Mouse (Mus musculus): ENCODE measurements around the gene Hoxc4. TPM values are rescaled to one million over a fixed set of nuclear protein-coding genes. Genes with fewer than 3 reads are reported as not detected.

Gene Hoxc4
- total RNA-seq (2021) = 1 to 10 TPM; 6.1 to 9.2 TPM
- long read RNA-seq, experiment 1, partial matches to known transcripts = 2 of 4 reads
- long read RNA-seq, experiment 1, other reads (novel, unspliced or antisense) = 0 of 4 reads
- long read RNA-seq, experiment 2, partial matches to known transcripts = 0 of 2 reads
- long read RNA-seq, experiment 2, other reads (novel, unspliced or antisense) = 1 of 2 reads

DNA sequence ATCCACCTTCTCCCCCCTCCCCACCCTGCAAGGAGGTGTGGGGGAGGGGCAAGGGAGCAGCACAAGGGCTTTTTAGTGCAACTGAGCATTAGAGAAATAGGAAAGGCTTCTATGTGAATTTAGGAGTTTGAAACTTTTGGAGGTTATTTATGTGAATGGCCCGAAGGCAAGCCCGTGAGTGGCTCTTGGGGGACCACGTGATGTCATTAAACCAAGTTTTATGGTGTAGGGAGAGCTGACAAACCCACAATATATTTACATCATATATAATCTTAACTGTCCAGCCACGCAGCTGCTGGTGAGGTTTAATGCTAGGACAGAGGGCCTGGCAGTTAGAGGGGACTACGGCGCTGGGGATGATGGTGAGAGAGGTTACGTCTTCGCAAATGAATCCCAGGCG, at the start of gene Hoxc4:
Gene Hoxc4, plus strand, starts transcription at position 299 of the 400 bp plus-strand sequence.
- no peak for DNase-seq

DNA sequence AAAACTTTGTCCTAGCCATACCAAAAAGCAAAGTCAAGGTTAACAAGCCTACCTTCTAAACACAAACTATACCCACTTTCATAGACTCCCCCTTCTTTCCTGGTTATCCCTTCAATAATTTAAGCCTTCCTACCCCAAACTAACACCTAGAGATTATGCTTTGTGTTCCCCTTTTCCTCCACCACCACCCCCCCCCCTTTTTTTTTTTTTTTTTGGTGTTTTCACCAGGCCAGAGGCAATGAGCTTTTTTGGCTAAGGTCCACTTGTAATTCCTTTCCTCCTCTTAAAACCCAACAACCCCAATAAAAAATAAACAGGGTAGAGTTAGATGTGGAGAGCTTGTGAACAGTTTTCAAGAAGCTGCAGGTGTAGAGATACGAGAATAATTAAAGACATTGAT, 49.4 kb upstream of the Hoxc4 start:
- no peak for DNase-seq

DNA sequence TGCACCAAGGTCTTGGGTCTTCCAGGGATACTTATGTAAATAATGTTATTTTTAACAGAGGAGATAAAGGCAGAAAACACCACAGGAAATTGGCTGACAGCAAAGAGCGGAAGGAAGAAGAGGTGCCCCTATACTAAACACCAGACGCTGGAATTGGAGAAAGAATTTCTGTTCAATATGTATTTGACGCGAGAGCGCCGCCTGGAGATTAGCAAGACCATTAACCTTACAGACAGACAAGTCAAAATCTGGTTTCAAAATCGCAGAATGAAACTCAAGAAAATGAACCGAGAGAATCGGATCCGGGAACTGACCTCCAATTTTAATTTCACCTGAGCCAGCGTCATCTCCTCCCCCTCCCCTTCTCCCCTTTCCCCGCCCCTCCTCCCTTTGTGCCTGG, 48.0 kb upstream of the Hoxc4 start:
- DNase-seq = no peak

DNA sequence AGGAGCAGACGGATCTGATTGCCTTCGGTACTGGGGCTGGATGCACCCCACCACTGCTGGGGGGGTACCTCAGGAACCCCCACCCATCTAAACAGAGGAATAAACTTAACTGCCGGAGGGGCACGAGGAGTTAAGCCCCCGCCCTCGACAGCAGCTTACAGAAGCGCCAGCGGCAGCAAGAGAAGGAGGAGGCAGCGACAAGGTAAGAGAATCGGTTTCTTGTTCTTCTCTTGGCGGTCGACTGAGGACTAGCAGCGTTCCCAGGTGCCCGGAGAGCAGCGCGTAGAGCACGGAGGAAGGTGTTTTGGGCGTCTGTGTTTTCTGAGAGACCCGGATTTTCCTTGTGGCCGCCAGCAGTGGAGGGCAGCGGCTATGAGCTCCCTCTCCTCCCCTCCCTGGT, 46.5 kb upstream of the Hoxc4 start:
- DNase-seq = no peak

DNA sequence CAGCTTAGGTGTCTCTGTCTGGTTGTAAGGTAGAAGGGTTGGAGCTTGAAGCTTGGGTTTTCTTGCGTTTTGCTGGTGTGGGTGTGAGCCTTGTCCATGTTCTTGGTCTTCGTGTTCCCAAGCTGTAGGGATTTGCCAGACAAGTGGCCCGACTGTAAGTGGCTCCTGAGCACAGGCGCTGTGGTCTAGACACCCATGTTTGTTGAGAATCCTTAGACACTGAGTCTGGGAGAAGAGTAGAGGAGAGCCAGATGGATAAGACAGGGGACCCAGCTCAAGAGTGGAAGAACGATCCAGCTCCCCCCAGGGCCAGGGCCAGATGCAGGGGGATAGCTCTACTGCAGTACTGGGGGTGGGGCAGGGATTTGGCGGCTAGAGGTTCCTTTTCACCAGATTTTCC, 46.0 kb upstream of the Hoxc4 start:
- DNase-seq = no peak

DNA sequence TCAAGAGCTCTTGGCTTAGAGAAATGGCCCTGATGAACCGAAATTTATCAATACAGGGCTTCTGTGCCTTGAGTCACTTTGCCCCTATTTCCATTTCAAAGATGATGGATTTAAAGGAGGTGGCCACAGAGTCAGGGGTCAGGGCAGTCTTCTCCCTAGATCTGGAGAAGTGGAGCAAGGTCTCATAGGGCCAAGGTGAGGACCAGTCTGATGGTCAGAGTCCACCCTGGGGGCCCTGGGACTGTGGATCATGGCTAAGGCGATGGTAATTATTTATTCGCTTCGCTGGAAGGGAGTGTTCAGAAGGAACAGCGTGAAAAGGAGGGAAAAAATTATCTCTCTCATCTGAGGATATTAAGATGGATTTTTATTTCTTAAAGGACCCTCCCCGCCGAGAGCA, 43.7 kb upstream of the Hoxc4 start:
- no peak for DNase-seq

DNA sequence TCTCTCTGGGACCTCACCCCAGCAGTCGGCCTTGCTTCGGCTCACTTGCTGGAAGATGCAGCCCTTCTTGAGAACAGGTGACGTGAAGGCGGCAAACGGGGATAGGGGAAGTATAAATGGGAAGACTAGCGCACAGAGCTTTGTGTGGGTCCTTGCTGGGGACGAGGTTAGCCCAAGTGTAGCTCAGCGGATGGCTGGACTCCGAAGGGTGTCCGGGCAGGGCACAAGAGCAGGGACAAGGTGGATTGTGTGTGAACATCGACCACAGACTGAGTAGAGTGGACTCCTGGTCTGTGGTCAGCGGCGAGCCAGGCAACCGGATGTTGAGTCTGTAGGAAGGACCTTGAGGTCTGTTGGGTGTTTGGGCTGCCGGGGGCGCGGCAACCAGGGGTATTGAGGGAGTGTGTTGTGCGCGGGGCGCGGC, 43.0 kb upstream of the Hoxc4 start:
- DNase-seq = no peak

DNA sequence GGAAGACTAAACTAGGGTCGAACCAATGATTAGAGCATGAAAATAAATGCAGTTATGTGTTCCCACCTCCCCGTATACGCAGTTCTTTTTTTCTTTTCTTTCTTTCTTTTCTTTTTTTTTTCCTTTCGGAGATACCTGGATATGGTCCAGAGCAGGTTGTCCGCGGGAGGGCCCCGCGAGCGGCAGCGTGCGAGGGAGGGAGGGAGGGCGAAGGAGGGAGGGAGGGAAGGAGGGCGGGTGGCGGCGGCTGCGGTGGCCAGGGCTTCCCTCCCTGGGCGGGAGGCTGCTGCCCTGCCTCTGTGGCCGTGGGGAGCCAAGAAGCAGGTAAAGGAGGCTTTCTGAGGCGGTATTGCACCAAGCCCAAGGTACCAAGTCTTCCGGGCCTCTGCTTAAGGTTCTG, 42.6 kb upstream of the Hoxc4 start, which contains the start of gene Hoxc9:
Gene Hoxc9, plus strand, starts transcription at position 269 of the 400 bp plus-strand sequence.
- DNase-seq = no peak

DNA sequence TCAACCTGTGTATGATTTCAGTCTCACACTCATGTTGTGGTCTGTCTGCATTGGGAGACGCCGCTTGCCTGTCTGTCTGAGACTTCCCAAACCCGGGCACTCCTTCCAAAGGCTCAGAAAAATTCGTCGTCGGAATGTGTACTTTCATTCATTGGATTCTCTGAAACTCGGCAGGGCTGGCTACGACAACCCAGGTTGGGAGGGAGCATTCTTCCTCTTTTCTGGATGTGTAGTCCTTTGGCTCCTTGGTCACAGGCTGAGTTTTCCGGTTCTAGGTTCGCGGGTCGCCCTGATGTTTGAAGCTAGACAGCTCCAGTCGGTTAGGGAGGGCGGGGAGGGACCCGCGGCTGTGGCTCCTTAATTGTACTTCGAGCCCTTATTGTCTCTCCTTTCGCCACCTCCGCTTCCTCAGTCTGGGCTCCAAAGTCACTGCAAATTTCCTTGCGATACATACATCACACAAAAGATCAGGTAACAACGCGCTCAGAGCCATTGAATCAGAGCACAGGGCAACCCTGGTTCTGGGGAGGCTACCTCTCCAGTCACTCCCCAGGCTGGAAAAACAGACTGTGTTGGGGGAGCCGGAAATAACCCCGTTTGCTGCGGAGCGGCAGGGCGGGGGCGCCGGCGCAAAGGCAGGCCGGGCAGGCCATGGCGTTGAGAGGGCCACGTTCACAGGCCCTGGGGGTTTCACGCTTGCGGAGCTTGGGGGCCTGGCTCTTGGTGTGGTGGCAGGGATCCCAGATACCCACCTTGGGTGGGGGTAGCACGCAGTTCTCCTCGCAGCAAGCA, 41.9 kb upstream of the Hoxc4 start:
- no peak for DNase-seq

DNA sequence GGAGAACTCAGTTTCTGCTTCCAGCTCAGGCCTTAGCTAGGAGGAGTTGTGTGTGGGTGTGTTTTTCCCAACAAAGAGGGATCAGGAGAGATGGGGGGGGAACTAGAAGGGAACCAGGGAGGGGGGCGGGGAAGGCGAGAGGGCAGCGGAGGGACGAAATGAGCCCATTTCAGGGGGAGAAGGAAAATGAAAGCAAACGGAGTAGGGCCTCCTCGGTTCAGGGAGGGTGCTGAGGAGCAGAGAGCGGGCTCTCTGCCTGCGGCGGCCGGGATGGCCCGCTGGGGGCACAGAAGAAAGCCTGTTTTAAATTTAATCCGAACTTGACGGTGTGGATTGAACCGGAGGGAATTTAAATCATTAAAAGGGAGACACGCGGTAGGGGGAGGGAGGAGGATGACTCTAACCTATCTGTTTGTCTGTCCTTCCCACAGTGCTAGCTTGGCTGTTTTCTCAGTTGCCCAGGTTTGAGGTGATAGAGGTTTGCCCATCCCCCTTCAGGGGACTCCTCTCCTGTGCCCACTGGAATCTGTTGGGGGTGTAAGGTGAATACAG, 41.2 kb upstream of the Hoxc4 start:
- DNase-seq = no peak

DNA sequence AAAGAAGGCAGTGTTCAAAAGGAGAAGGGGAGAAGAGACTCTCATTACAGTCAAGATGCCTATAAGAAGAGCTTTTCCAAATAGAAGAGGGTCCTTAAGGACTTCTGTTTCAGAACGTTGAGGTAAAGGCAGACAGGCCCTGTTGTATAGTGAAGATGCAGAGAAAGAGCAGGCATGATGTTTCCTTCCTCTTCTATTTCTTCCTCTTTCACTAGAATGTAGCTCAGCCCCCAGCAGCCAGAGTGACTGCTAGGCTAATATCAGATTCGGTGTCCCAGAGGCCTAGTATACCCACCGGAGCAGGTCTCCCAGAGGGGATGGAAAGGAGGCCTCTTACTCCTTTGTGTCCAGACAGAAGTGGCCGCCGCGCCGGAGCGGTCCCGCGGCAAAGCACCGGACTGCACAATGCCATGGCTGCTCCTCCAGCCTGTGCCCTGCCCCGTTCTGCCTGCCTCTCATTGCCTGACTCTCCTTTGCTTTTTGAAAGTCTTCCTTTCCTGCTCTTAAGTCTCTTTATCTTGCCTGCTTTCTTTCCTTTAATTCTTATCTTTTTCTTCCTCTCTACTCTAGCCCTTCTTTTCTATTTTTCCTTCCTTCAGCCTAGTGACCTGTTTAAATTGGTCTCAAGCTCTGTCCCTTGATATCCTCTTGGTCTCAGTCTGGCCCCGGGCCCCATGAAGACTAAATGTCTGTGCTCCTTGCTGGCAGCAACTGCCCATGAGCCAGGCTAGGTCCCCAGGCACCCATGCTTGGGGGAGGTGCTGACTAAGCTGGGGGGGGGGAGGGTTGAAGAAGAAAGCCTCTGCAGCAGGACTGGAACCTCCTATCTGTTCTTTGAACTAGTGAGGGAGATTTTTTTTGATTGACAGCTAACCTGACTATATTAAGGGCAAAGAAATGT, 39.9 kb upstream of the Hoxc4 start:
- DNase-seq = no peak

DNA sequence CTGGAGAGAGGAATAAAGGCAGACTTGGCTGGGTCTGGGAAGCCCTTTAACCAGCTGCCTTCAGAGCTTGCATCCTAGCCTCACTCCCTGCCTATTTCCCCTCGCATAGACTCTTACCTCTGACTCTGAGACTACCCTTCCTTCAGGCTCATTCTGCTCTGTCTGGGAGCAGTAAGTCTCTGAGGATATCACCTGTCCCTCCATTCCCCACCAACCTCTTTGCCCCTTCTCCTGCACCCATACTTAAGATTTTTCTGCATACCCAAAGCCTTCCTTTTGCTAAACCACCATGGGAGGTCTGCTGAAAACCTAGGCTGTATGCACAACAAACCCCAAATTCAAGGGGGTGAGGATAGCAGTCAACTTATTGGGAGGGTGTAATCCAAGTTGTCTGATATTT, 38.8 kb upstream of the Hoxc4 start:
- DNase-seq = no peak

DNA sequence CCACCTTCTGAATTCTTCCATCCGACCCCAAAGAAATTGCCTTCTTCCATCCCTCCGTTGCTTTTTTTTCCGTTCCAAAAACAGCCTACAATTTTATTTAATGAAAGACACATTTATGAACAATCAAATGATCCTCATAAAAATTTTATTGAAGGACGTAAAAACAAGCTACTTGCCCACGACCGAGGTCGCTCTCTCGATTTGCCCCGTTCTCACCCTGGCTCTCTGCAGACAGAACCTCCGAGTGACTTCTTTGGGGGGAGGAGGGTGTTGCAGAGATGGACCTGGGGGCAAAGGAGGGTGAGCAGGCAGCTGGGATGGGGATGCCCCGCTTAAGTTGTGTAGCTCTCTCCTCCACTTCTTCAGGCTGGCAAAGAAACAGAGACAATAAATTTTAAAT, 38.4 kb upstream of the Hoxc4 start:
- no peak for DNase-seq

DNA sequence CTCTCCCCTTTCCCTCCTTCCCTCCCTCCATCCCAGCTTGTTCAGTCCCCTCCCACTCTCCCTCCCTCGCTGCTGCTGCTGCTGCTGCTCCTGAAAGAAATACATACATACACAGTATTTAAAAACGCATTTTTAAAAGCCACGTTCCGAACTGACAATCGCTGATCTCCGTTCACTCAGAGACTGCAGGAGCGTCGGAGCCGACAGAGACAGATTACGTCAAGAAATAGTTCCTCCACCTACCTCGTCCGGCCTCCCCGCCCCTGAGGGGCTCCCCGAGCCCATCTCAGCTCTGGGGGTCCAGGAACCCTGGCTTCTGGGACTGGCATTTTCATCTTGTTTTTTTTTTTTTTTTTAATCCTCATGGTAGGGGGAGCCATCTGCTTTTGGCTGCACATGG, 37.8 kb upstream of the Hoxc4 start:
- DNase-seq = no peak

DNA sequence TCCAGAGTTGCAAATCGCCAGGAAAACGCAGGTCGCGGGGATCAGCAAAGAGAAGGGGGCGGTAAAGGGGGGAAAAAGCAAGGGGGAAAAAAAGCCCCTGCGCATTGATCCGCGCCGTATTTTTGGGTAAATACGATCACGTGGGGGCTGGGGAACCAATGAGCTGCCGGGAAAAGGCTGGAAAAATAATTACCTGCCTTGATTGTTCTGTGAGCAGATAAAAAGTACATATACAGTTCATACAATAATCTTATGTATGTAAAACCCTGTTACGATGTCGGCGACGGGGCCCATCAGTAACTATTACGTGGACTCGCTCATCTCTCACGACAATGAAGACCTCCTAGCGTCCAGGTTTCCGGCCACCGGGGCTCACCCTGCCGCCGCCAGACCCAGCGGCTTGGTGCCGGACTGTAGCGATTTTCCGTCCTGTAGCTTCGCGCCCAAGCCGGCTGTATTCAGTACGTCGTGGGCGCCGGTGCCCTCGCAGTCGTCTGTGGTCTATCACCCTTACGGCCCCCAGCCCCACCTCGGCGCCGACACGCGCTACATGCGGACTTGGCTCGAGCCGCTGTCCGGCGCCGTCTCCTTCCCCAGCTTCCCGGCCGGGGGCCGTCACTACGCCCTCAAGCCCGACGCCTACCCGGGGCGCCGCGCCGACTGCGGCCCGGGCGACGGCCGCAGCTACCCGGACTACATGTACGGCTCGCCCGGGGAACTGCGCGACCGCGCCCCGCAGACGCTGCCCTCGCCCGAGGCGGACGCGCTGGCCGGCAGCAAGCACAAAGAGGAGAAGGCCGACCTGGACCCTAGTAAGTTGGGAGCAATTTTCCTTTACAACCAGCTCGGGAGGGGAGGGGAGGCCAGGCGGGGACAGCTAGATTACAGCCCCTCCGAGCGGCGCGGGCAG, 37.1 kb upstream of the Hoxc4 start:
- no peak for DNase-seq

DNA sequence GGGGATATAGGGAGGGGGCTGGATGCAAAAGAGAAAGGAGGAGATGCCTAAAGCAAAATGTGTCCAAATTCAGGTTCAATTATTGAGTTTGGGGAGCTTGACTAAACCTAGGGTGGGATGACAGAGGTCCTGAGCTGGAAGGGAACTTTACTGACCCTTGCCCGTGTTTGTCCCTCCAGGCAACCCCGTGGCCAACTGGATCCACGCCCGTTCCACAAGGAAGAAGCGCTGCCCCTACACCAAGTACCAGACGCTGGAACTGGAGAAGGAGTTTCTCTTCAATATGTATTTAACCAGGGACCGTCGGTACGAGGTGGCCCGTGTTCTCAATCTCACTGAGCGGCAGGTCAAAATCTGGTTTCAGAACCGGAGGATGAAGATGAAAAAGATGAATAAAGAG, 35.0 kb upstream of the Hoxc4 start:
- DNase-seq = no peak

DNA sequence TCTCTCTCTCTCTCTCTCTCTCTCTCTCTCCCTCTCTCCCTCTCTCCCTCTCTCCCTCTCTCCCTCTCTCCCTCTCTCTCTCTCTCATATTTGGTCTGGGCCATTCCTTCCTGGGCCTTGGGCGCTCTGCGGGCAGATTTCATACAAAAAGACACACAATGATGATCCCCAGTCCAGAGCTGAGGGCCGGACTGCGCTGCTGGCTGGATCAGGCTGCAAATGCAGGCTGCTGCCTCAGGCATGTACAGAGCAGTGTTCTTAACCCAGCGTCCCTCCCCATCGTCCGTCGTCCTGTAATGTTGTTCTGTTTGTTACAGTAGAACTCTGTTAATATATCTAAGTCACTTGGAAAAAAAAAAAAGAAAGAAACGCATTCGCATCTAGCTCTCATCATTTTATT, 34.2 kb upstream of the Hoxc4 start:
- DNase-seq = no peak

DNA sequence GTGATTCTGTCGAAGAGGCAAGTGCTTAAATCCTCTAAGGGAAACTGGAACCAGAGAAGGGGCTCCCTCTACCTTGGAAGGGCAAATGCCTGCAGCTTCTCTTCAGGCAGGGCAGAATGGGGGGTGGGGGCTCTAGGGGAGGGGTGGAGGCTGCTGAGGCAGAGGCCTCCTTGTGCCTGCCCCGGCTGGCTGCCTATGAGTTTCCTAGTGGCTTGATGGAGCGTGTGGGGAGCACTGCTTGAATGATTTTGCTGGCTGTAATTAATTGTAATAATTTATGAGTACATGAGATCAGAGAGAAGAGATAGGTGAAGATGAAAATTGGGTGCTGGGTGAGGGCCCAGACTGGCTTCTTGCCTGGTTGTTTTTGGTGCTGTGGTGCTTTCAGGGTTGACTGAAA, 33.8 kb upstream of the Hoxc4 start:
- DNase-seq = no peak

DNA sequence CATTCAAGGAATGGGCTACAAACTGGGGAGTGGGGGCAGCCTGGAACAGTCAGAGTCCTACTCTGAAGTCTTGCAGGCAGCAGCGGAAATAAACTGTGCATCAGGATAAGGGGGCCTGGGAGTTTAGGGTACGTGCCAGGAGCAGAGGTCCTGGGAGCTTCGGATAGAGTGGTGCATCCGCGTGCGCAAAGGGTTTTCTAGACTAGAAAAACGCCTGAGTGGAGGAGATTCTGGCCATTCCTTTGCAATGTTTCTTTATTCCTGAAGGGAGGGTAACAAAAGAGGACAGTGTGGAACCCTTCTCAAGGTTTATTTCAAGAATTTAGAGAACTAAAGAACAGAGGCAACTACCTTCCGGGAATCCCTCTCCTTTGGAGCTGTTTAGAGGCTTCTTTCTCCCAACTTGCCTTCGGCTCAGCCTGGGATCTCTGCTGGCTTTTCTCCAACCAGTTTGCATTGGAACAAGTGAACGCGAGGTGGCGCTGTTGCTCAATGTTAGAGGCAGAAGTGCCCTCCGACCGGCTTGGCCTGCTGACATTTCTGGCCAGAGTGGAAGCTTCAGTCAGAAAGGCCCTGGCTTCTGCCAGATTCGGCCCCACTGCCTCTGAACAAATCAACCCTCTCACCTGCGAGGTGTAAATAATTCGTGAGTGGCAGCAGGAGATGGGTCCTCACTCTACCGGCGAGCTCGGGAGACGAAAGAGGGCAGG, 31.5 kb upstream of the Hoxc4 start:
- DNase-seq = peak; percentile 96

DNA sequence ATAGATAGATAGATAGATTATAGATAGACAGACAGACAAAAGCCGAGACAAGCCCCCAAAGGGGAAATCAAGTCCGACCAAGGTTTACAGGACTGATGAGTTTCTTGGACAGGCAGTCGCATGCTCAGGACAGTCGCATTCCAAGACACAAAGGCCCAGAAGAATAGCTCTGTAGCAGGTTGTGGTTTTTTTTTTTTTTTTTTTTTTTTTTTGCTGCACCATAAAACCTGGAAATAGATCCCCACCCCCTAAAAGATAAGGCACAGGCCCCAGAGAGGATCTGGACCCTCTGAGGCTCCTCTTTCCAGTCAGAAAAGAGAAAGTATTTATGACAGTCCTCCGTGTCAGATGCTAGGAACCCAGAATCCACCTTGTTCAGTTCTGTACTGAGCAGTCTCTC, 30.7 kb upstream of the Hoxc4 start:
- DNase-seq = no peak
